Mouse (Mus musculus): ENCODE data around the gene Cacng8. TPM values are rescaled to one million over a fixed set of nuclear protein-coding genes. Genes with fewer than 3 reads are reported as not detected.
"Not testable (repeated sequence)": the region's sequence is repeated elsewhere in the genome, so short reads cannot be mapped to it uniquely, and the experiment has no call there.

Cacng8 gene
- total RNA-seq, 1 experiment from 2014 or later: not detected

DNA sequence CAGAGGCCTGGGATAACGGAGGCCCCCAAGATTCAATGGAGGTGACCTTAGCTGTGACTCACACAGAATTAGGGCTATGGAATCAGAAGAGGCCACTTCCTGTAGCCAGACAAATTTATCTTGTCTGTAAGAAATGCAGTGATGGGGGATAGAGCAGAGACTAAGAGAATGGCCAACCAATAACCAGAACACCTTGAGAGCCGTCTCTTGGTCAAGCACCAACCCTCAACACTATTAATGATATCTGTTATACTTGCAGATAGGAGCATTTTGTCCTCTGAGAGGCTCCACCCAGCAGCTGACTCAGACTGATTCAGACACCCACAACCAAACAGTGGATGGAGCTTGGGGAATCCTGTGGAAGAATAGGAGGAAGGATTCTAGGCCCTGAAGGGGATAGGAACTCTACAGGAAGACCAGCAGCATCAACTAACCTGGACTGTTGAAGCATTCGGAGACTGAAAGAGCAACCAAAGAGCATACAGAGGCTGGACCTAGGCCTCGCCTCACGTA lies 5.6 kb upstream of the Cacng8 start:
- no peak for ATAC-seq (replicated peaks; ENCODE audit: insufficient number of reproducible peaks, low FRiP score, low TSS enrichment, poor library complexity, severe bottlenecking)

DNA sequence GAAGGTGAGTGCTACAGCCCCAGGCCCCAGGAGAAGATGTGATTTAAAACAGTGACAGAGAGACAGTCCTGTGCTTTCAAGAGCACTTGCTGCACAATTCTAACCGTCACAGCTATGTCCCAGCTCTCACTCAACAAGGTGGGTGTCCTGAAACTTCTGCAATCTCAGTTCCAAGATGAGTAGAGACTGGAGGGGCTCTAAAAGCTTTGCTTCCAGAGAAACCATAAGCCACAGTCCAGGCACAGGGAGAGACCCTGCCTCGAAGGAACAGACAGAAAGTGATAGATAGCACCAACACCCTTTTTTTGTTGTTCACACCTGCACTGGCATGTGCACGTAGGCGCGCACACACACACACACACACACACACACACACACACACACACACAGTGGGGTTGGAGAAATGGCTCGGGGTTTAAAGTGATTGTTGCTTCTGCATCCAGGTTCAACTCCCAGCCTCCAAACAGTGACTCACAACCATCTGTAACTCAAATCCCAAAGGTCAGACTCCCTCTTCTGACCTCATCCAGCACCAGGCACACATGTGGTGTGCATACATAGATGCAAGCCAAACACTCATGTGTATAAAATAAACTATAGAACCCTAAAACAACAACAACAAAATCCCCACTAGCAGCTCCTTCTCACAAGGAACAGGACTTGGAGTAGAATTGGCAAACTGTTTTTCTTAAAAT lies 4.3 kb upstream of the Cacng8 start:
- no peak for ATAC-seq (replicated peaks; ENCODE audit: insufficient number of reproducible peaks, low FRiP score, low TSS enrichment, poor library complexity, severe bottlenecking)

GRCm38 (mm10) chr7:3387761-3388160 lies 2.7 kb upstream of the Cacng8 start:
- no peak for ATAC-seq (replicated peaks; ENCODE audit: insufficient number of reproducible peaks, low FRiP score, low TSS enrichment, poor library complexity, severe bottlenecking)

DNA sequence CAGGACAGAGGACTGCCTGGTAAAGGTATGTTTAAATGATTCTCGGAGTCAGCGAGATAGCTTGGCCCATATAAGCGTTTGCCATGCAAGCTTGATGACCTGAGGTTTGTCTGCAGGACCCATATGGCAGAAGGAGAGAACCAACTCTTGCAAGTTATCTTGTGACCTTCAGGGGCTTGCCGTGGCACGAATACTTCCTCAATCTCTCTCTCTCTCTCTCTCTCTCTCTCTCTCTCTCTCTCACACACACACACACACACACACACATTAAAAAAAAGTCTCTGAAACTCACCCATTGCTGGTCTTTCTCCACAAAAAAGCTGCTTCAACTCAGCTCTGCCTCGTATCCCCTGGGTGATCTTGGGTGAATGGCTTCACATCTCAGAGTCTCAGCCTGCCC lies 1.6 kb upstream of the Cacng8 start:
- ATAC-seq (replicated peaks; ENCODE audit: insufficient number of reproducible peaks, low FRiP score, low TSS enrichment, poor library complexity, severe bottlenecking): no peak

GRCm38 (mm10) chr7:3389444-3390412 lies 755 bp upstream of the Cacng8 start:
- no peak for ATAC-seq (replicated peaks; ENCODE audit: insufficient number of reproducible peaks, low FRiP score, low TSS enrichment, poor library complexity, severe bottlenecking)

DNA sequence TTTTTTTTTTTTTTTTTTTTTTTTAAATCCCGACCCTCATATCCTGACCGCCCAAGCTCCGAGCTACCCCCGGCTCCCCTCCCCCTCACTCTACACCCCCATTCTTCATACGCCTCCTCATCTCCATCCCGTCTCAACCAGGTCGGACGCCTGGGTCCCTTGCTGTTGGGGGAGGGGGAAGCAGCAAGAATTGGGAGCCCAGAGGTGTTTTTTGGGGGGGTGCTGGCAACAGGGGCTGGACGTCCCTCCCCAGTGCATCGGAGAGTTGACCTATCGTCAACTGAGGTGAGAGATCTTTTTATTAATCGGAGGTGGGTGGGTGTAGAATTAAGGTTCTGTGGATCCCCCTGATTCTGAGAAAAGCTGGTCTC lies 583 bp downstream of the Cacng8 start:
- no peak for ATAC-seq (replicated peaks; ENCODE audit: insufficient number of reproducible peaks, low FRiP score, low TSS enrichment, poor library complexity, severe bottlenecking)

DNA sequence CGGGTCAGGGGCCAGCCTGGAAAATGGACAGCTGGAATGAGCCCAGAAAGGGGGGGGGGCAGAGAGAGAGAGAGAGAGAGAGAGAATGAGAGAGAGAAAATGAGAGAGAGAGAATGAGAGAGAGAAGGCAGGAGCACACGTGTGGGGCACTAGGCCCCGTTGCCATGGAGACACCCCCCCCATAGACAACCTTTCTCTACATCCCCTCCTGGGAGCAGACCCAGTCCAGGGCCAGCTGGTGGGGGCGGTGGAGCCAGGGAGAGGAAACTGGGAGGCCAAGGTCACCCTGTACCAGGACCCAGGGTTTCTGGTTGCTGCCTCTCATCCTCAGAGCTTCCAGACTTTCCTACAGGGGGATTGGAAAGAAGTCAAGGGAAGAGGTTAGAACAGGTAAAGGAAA lies 1.3 kb downstream of the Cacng8 start:
- no peak for ATAC-seq (replicated peaks; ENCODE audit: insufficient number of reproducible peaks, low FRiP score, low TSS enrichment, poor library complexity, severe bottlenecking)

DNA sequence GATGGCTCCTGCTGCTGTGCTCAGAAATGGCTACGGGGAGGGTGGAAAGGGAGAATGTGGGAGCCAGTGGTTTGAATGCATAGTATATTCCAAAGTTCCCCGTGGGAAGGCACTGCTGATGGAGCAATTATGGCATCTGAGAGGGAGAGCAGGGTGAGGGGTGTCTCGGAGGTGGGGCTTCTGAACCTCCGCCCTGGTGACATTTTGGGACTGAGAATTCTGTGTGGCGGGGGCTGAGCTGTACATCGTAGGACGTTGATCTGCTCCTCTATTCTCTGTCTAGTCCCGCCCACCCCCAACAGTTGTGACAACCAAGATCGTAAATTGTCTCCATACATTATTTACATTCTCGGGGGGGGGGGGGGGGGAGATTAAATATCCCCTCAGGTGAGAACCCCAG lies 6.9 kb downstream of the Cacng8 start:
- ATAC-seq (replicated peaks; ENCODE audit: insufficient number of reproducible peaks, low FRiP score, low TSS enrichment, poor library complexity, severe bottlenecking): no peak

GRCm38 (mm10) chr7:3397797-3398196 lies 7.3 kb downstream of the Cacng8 start:
- ATAC-seq (replicated peaks; ENCODE audit: insufficient number of reproducible peaks, low FRiP score, low TSS enrichment, poor library complexity, severe bottlenecking): no peak

DNA sequence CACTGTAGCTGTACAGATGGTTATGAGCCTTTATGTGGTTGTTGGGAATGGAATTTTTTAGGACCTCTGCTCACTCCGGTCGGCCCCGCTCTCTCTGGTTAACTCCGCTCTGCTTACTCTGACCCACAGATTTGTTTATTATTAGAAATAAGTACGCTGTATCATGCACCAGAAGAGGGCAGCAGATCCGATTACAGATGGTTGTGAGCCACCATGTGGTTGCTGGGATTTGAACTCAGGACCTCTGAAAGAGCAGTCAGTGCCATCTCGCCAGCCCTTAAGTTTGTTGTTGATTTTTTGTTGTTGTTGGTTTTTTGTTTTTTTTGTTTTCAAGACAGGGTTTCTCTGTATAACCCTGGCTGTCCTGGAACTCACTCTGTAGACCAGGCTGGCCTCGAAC lies 7.9 kb downstream of the Cacng8 start:
- ATAC-seq (replicated peaks; ENCODE audit: insufficient number of reproducible peaks, low FRiP score, low TSS enrichment, poor library complexity, severe bottlenecking): not testable (repeated sequence)

DNA sequence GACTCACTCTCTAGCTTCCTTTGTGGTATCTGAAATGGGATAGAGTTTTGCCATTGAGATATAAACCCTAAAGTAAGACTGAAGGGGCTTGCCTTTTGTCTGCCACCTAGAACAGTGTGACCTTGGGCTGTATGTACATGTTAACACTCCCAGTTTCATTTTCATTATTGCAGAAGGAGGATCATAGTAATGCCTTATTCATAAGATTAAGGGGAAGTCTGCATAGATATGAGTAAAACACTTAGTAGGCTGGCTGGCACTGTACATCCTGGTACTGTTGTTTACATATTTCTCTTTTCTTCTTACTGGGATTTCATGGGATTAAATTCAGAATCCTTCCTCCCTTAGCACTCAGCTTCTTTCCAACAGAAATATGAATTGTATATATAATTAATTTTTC lies 9.5 kb downstream of the Cacng8 start:
- ATAC-seq (replicated peaks; ENCODE audit: insufficient number of reproducible peaks, low FRiP score, low TSS enrichment, poor library complexity, severe bottlenecking): no peak

DNA sequence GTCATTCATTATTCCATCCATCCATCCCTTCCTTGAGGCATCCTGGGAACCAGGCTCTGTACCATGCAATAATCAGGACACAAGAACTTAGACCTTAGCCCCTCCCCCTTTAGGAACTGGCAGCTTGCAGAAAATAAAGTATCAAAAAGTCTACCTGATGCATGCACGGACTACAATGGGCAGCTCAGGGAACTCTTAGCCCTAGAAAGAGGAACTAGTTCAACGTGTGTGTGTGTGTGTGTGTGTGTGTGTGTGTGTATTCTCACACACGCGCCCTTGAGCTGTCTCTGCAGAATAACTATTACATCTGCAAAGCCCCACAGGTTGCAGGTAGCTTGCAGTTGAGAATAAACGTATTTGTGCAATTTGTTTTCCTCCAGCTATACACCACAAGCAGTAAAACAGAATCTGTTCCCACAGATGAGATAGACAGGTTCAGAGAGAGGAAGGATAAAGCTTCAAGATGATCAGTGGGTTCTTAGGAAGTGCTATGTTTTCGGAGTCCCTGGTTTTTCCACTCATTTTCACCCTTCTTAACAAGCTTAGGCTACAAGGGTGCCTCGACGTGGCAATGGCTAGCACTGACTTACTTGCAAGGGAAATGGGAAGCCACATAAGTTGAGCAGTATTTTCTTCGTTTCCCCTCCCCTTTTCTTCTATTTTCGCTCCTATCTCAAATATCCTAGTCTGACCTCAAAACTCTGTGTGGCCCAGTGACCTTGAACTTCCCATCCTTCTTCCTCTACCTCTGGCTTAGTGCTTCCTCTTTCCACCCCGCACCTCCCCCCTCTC lies 19.4 kb downstream of the Cacng8 start:
- no peak for ATAC-seq (replicated peaks; ENCODE audit: insufficient number of reproducible peaks, low FRiP score, low TSS enrichment, poor library complexity, severe bottlenecking)

GRCm38 (mm10) chr7:3411160-3411941 lies 20.9 kb downstream of the Cacng8 start:
- ATAC-seq (replicated peaks; ENCODE audit: insufficient number of reproducible peaks, low FRiP score, low TSS enrichment, poor library complexity, severe bottlenecking): peak; percentile 62

- ATAC-seq (replicated peaks; ENCODE audit: insufficient number of reproducible peaks, low FRiP score, low TSS enrichment, poor library complexity, severe bottlenecking): no peak
Measured at GRCm38 (mm10) chr7:3412036-3412435, 21.6 kb downstream of the Cacng8 start.

GRCm38 (mm10) chr7:3414888-3415287 lies 24.4 kb downstream of the Cacng8 start:
- ATAC-seq (replicated peaks; ENCODE audit: insufficient number of reproducible peaks, low FRiP score, low TSS enrichment, poor library complexity, severe bottlenecking): no peak

GRCm38 (mm10) chr7:3415378-3415777 lies 24.9 kb downstream of the Cacng8 start:
- no peak for ATAC-seq (replicated peaks; ENCODE audit: insufficient number of reproducible peaks, low FRiP score, low TSS enrichment, poor library complexity, severe bottlenecking)

GRCm38 (mm10) chr7:3419941-3420340 lies 29.5 kb downstream of the Cacng8 start:
- ATAC-seq (replicated peaks; ENCODE audit: insufficient number of reproducible peaks, low FRiP score, low TSS enrichment, poor library complexity, severe bottlenecking): no peak

DNA sequence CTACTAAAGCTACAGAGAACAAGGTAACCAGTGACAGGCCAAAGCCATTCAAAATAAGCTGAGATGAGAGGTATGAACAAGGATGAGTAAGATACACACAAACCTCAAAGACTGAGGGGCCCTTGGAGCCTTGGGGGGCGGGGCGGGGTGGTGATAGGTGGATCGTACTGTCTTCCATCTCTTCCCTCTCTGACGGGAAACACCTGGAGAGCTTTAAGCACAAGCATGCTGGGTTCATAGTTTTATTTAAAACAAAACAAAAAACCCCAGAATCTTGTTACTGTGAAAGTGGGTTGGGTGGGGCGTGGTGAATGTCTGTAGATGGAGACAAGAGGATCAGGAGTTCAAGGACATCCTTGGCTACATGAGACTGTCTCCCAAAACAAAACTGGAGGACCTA lies 30.0 kb downstream of the Cacng8 start:
- ATAC-seq (replicated peaks; ENCODE audit: insufficient number of reproducible peaks, low FRiP score, low TSS enrichment, poor library complexity, severe bottlenecking): no peak
